Mouse (Mus musculus): Measurements from ENCODE around the gene Sgsh. TPM values are rescaled to one million over a fixed set of nuclear protein-coding genes. Genes with fewer than 3 reads are reported as not detected.

Gene Sgsh
- polyA plus RNA-seq, 1 experiment from 2014 or later: 25.0 TPM

GRCm38 (mm10) chr11:119307916-119308315 is 47.4 kb downstream of the Sgsh start:
- in situ Hi-C loops (cut with MboI; ENCODE audit: low pct_unique_long_range_greater_than_20kb): no loop called here
- H3K27me3 ChIP-seq: no peaks in the 10 kb centered on the region
- POLR2A ChIA-PET: no interaction called here
- ATAC-seq: no peak
- no peak for TF ChIP-seq CTCF (IDR thresholded peaks at IDR 0.05)
- CTCF ChIA-PET: no interaction called here
- no peak for DNase-seq (ENCODE audit: low read depth, low spot score)

- in situ Hi-C loops (cut with MboI; ENCODE audit: low pct_unique_long_range_greater_than_20kb): no loop called here
- TF ChIP-seq CTCF (IDR thresholded peaks at IDR 0.05): no peak
- H3K27me3 ChIP-seq: no peaks in the 10 kb centered on the region
- ChIA-PET POLR2A (no interaction called here), CTCF (no interaction called here)
- DNase-seq (ENCODE audit: low read depth, low spot score) (no peak), ATAC-seq (no peak)
Measured at GRCm38 (mm10) chr11:119307658-119307867, 47.8 kb downstream of the Sgsh start, which contains the start of gene Card14. Gene Card14 (plus strand): TSS chr11:119307768.

GRCm38 (mm10) chr11:119306762-119307657 is 48.3 kb downstream of the Sgsh start:
- ChIA-PET POLR2A (interaction anchor here (0.8 kb wide), 1 partner anchor 11 kb away, joined by 4 read pairs; no protein-coding TSS in a partner anchor), CTCF (interaction anchor here (0.9 kb wide), 1 partner anchor 38 kb away, joined by 3 read pairs; no protein-coding TSS in a partner anchor)
- ATAC-seq (no peak), DNase-seq (ENCODE audit: low read depth, low spot score) (no peak)
- TF ChIP-seq CTCF (IDR thresholded peaks at IDR 0.05): no peak
- no peaks in the 10 kb centered on the region for H3K27me3 ChIP-seq
- in situ Hi-C loops (cut with MboI; ENCODE audit: low pct_unique_long_range_greater_than_20kb): no loop called here

GRCm38 (mm10) chr11:119304904-119305712 is 50.2 kb downstream of the Sgsh start:
- in situ Hi-C loops (cut with MboI; ENCODE audit: low pct_unique_long_range_greater_than_20kb): no loop called here
- no peaks in the 10 kb centered on the region for H3K27me3 ChIP-seq
- ChIA-PET POLR2A (no interaction called here), CTCF (no interaction called here)
- ATAC-seq (peak; percentile 37), DNase-seq (ENCODE audit: low read depth, low spot score) (no peak)
- no peak for TF ChIP-seq CTCF (IDR thresholded peaks at IDR 0.05)

GRCm38 (mm10) chr11:119300986-119301385 is 54.4 kb downstream of the Sgsh start:
- no peak for TF ChIP-seq CTCF (IDR thresholded peaks at IDR 0.05)
- in situ Hi-C loops (cut with MboI; ENCODE audit: low pct_unique_long_range_greater_than_20kb): no loop called here
- no peaks in the 10 kb centered on the region for H3K27me3 ChIP-seq
- DNase-seq (ENCODE audit: low read depth, low spot score) (no peak), ATAC-seq (no peak)
- ChIA-PET CTCF (interaction anchor here (1.7 kb wide), 1 partner anchor 16 kb away, joined by 5 read pairs; no protein-coding TSS in a partner anchor), POLR2A (interaction anchor here (1.0 to 1.3 kb wide), 2 partner anchors 16 kb away, joined by 3 to 4 read pairs; no protein-coding TSS in a partner anchor)

- ChIA-PET CTCF (interaction anchor here (1.7 kb wide), 1 partner anchor 17 kb away, joined by 5 read pairs; no protein-coding TSS in a partner anchor), POLR2A (interaction anchor here (1.0 to 1.3 kb wide), 2 partner anchors 15 to 17 kb away, joined by 3 to 4 read pairs; no protein-coding TSS in a partner anchor)
- DNase-seq (ENCODE audit: low read depth, low spot score) (no peak), ATAC-seq (peak; percentile 32)
- no peak for TF ChIP-seq CTCF (IDR thresholded peaks at IDR 0.05)
- in situ Hi-C loops (cut with MboI; ENCODE audit: low pct_unique_long_range_greater_than_20kb): no loop called here
- H3K27me3 ChIP-seq: no peaks in the 10 kb centered on the region
Measured at GRCm38 (mm10) chr11:119300246-119300935, 54.9 kb downstream of the Sgsh start.

- in situ Hi-C loops (cut with MboI; ENCODE audit: low pct_unique_long_range_greater_than_20kb): no loop called here
- peak; percentile 48 for ATAC-seq
- TF ChIP-seq CTCF (IDR thresholded peaks at IDR 0.05): no peak
- no peak for DNase-seq (ENCODE audit: low read depth, low spot score)
- ChIA-PET CTCF (interaction anchor here (0.9 kb wide), 1 partner anchor 13 kb away, joined by 3 read pairs; no protein-coding TSS in a partner anchor), POLR2A (interaction anchor here (0.6 to 1.3 kb wide), 5 partner anchors 9 to 27 kb away, joined by 3 to 5 read pairs (median 3); no protein-coding TSS in a partner anchor)
- H3K27me3 ChIP-seq: no peaks in the 10 kb centered on the region
Measured at GRCm38 (mm10) chr11:119299391-119300245, 55.7 kb downstream of the Sgsh start, which contains the start of gene Eif4a3. Gene Eif4a3 (minus strand): TSS chr11:119300089.

- no peak for TF ChIP-seq CTCF (IDR thresholded peaks at IDR 0.05)
- in situ Hi-C loops (cut with MboI; ENCODE audit: low pct_unique_long_range_greater_than_20kb): no loop called here
- ATAC-seq (no peak), DNase-seq (ENCODE audit: low read depth, low spot score) (no peak)
- ChIA-PET POLR2A (interaction anchor here (0.6 to 1.3 kb wide), 4 partner anchors 8 to 26 kb away, joined by 3 to 5 read pairs (median 3); no protein-coding TSS in a partner anchor), CTCF (interaction anchor here (0.9 kb wide), 1 partner anchor 12 kb away, joined by 3 read pairs; no protein-coding TSS in a partner anchor)
- H3K27me3 ChIP-seq: no peaks in the 10 kb centered on the region
Measured at GRCm38 (mm10) chr11:119298917-119299316, 56.4 kb downstream of the Sgsh start.

GRCm38 (mm10) chr11:119297996-119298395 is 57.3 kb downstream of the Sgsh start:
- in situ Hi-C loops (cut with MboI; ENCODE audit: low pct_unique_long_range_greater_than_20kb): no loop called here
- TF ChIP-seq CTCF (IDR thresholded peaks at IDR 0.05): no peak
- no peaks in the 10 kb centered on the region for H3K27me3 ChIP-seq
- ChIA-PET POLR2A (no interaction called here), CTCF (no interaction called here)
- DNase-seq (ENCODE audit: low read depth, low spot score): no peak
- no peak for ATAC-seq

Other genes starting within 250 kb of the Sgsh start
- gene Tbc1d16, start 127.0 kb downstream of the Sgsh start, polyA plus RNA-seq (2021): 17.4 TPM
- 0.13 TPM for gene Ccdc40, start 127.0 kb downstream of the Sgsh start, polyA plus RNA-seq (2021)
- gene Gaa, start 87.6 kb downstream of the Sgsh start, polyA plus RNA-seq (2021): 263 TPM
- 147 TPM for gene Eif4a3, start 55.4 kb downstream of the Sgsh start, polyA plus RNA-seq (2021)
- 0.26 TPM for gene Card14, start 47.8 kb downstream of the Sgsh start, polyA plus RNA-seq (2021)
- gene Slc26a11, start within 50 bp of the Sgsh start, polyA plus RNA-seq (2021): 16.3 TPM
- 20.5 TPM for gene Rnf213, start 37.6 kb upstream of the Sgsh start, polyA plus RNA-seq (2021)
- 19.6 TPM for gene Endov, start 135.8 kb upstream of the Sgsh start, polyA plus RNA-seq (2021)
- gene Nptx1, start 192.2 kb upstream of the Sgsh start, polyA plus RNA-seq (2021): 0.06 TPM
- gene Rptor, start 247.4 kb upstream of the Sgsh start, polyA plus RNA-seq (2021): 27.9 TPM

Measured in Patski (cell line).